Mouse (Mus musculus) kidney, postnatal 14 days (tissue): ENCODE data around the gene Ston2.
A peak's percentile ranks its signal among the peaks of the same experiment; 100 is the strongest.
"Not testable (repeated sequence)": the region's sequence is repeated elsewhere in the genome, so short reads cannot be mapped to it uniquely, and the experiment has no call there.

Experiments used
- DNase-seq: peaks from one replicate; pipeline ENCODE4 v3.0.0; 2022; ENCODE audit warnings: mixed read lengths

Ston2 gene

DNA sequence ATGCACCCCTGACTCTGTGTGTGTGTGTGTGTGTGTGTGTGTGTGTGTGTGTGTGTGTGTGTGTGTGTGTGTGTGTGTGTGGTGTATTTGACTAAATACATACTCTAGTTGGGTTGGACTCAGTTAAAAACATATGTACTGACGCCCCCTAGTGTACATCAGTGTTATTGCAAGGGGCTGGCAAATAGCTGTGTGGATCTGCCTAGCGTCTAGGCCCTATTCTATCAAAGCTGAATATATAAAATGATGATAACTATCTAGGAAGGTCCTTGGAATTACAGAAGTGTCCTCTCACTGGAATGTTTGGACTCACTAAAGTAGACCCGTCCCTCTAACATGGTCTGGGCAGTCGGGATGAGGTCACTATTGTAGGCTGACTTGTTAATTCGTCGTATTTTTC is 1.6 kb upstream of the Ston2 start:
- DNase-seq = peak; percentile 74

DNA sequence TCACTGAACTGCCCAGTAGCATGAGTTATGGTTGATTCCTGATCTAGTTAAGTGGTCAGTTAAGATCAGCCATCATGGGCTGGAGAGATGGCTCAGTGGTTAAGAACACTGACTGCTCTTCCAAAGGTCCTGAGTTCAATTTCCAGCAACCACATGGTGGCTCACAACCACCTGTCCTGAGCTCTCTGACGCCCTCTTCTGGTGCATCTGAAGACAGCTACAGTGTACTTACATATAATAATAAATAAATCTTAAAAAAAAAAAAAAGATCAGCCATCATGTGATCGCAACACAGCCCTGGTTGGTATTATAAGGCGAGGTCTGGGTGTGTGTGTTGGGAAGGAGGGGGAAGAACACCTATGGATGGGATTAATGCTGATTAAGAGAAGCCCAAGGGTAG is 259 bp upstream of the Ston2 start:
- DNase-seq = not testable (repeated sequence)

DNA sequence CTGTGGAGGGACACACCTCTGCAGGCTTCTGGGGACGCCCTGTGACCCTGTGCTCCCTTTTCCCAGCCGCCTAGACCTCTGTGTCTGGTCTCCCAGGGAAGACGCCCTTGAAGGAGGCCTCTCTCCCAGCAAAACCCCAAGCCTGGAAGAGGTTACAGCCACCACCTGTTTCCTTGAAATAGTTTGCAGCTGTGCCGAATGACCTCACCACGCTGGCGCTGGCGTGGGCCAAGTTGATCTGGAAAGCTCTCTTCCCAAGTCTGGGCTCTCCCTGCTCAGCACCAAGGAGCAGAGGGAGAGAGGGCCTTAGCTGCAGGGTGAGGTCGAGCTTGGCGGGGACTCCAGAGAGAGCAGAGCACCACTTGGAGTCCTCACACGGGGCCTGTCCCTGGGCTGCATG is 1.8 kb downstream of the Ston2 start:
- DNase-seq = no peak

DNA sequence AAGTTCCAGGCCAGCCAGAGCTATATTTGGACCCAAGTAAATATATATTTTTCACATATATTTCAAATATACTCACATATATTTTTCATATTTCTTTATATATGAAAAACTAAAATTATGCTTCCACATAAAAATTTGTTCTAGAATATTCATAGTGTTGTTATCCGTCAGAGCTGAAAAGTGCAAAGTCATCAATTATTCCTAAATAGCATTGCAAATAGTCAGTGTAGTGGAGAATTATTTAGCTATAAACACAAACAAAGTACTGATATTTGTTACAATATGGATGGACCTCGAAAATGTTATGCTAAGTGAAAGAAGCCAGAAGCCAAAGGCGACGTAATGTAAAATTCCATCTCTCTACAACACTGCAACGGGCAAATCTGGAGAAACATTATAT is 6.8 kb downstream of the Ston2 start:
- DNase-seq = no peak

DNA sequence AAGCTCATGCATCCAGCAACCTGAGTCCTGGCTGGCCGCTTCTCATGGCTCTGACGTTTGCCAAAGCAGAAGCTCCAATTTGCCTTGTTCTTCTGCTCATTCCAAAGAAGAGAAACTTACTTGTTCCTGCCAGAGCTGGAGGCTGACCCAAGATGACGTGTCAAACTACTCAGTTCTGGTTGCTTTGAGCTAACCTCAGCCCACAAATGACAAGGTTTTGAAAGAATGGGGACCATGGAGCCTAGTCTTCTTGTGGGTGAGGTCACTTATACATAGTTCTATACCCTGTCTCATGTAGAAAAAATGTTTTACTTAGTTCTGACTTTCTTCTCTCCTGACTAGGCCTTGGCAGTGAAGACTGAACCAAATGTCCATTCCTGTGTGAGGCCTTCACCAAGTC is 7.7 kb downstream of the Ston2 start:
- no peak for DNase-seq

DNA sequence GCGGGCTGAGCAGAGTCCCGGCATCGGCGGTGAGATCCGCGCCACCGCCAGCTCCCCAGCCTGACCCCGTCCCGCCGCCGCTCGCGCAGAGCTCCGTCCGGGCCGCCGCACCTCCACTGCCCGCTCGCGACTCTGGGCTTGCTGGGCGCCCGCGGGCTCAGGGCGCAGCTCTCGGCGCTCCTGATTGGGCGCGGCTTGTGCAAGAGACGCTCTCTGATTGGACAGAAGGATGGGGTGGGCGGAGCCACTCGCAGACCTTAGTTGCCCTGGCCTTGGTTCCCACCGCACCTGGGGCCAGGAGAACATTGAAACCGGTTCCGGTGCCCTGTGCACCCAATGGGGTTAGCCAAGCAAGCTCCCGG is 9.2 kb downstream of the Ston2 start:
- peak; percentile 92 for DNase-seq

DNA sequence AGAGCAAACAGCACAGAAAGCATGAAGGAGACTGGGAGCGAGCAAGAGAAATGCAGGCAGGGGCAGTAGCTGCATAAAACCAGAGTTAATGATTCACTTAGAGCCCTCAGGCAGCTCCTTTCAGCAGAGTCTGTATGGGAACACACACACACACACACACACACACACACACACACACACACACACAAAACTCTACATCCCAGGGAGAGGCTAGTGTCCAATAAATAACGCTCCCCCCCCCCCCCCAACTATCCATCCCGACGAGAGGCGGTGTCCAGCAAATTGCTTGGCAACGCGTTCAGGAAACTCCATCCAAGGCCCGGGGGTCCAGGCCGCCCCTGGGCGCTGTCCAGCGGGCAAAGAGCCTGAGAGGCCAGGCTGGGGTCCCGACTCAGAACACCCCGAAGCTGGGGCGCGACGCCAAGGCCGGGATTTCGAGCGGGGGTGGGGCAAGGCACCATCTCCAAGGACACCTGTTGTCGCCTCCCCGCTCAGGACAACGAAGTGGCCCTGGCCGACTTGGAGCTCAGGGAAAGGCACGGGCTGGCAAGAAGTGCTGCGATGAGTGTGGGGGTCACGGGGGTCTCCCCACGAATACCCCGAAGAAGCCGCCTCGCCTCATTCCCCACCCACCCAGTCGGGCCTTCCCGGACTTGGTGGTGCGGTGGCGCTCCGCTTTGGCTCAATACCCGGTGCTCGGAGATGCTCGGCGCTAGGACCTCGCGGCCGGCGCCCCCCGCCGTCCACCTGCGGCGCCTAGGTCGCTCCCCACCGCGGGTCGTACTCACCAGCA is 9.8 kb downstream of the Ston2 start:
- peak; percentile 79 for DNase-seq

DNA sequence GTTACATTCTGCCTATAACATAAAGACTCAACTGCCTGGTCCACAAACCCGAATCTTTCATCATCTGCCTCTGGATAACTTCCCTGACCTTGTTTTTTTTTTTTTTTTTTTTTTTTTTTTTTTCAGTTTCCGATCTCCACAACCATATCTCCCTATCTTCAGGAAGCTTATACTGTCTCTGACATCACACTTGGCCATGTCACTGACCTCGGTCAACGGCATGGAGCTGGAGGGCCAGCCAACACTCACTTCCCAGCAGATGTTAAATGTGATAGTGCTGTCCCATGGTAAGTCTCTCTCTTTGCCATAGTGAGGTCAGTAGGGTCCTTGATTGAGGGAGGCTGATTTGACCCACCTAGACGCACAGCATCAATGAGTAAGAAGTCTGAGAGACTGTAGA is 11.8 kb downstream of the Ston2 start:
- no peak for DNase-seq

DNA sequence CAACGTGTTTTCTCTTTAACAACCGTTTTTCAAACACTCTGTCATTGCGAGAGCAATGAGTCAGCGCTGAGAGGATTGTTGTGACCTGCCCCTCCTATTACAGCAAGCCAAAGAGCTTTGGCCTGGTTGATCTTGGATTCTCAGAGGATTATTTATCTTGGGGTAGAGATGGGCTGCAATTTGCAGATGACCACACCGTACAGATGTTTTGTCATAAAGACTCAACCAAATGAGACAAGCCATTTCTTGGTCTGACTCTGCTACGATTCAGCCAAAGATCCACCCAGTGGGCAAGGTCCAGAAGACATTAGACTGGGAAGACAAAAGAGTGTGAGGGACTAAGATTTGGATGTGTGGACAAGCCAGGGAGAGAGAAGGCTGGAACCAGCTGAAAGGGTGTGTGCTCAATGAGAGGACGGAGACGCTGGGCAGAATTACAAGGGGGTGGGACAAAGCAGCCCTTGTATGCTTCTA is 13.3 kb downstream of the Ston2 start:
- no peak for DNase-seq

DNA sequence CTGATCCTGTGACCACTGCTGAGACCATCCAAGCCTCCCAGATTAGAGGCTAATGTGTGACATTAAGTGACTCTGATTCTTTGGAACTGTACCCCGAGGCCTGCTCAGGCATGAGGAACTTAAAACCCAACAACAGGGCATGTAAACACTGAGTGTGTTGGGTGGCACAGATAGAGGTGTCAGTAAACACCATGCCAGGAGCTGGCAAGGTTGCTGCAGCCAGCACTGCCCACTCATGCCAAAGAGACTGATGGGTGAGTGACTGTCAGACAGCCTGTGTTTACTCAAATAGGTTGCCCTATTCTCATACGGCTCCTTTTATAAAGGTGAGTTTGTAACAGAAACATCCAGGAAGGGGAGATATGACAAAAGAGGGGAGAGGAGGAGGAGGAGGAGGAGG is 19.3 kb downstream of the Ston2 start:
- DNase-seq = no peak

DNA sequence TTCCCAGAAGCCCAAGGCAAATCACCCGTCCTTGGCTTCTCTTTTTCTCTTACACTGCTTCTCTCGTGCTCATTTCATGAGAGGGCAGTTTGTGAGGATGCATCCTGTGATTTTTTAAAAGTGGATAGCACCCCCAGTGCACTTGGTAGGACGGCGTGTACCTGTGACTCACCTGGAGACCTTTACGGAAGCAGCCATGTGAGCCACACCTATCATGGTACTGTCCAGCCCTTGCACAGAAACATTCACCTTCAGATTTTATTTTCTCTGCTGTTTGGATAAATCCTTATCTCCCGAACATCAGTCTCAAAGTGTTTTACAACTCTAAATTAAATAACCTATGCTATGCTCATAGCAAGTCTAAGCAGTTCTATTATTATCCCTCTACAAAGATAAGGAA is 20.0 kb downstream of the Ston2 start:
- DNase-seq = no peak

DNA sequence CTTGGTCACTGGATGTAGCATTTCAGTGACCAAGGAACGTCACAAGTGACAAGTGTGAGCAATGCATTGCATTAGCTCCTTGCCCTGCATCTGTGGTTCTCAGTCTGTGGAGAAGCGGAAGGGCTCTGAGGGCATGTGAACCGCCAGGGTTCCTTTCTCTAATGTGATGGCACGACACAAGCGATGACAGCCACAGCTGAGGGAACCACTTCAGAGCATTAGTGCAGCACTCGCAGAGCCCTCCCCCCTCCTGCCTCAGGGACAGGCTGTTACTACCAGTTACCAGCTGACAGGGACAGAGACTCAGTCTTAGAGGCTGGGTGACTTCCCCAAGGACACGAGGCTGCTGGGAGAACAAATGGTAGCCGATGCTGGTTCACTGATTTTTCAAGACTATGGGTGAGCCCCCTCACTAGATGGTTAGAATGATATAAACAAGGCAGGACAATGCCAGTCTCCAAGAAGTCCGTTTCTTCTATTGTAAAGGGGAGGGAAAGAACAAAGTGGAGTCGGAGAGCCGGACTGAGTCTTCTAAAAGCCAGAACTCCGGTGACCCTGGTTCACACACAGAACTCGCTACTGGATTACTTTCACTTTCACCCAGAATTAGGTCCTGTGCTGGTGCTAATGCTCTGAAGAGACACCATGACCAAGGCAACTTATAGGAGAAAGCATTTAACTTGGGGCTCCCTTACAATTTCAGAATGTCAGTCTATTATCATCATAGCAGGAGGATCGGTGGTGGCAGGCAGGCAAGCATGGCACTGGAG is 21.7 kb downstream of the Ston2 start:
- DNase-seq = peak; percentile 56

DNA sequence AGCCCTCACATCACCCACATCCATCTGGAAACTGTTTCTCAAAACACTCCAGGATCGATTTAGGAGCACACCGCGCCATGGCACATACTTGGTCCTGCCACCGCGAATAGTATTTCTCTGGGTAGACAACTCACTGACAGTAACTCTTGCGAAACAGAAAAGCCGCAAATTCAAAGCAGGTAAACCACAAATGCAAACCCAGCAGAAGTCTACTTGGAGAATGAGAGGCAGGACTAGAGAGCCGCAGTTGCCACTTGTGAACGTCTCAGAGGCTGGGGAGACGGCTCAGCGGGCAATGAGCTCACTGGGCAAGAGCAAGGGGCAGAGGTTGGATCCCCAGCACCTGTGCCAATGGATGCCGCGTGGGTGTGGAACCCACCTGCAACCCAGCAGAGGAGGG is 22.7 kb downstream of the Ston2 start:
- peak; percentile 28 for DNase-seq

DNA sequence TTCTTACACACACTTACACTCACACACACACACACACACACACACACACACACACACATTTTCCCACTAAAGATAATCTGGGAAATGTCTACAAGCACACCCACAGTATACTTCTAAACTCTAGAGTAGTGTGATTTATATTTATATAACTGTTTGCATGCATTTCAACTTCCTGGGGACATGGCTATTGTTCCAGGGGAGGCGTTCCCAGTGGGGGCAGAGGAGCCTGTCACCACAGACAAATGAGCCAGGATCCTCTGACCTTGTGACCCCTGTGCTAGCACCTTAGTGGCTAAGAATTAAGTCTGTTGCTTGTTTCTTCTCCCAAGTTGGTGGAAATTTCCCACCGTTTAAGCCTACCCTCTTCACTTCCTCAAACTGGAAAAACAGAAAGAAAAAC is 23.1 kb downstream of the Ston2 start:
- peak; percentile 57 for DNase-seq

DNA sequence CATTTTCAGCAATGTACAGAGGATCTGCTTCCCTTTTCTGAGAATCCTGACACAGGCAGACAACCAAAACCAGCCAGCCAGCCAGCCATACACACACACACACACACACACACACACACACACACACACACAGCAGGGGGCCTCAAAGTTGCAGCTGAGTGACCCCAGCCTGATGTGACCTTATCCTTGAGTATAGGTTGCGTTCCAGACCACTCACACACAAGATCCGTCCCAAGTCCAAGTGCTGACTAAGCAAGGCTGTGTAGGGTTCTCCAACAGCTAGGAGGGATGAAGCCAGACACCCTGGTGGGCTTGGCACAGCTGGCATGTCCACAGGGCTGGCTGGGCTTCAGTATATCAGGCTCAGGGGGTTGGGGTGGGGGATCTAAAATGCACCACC is 23.7 kb downstream of the Ston2 start:
- peak; percentile 57 for DNase-seq

DNA sequence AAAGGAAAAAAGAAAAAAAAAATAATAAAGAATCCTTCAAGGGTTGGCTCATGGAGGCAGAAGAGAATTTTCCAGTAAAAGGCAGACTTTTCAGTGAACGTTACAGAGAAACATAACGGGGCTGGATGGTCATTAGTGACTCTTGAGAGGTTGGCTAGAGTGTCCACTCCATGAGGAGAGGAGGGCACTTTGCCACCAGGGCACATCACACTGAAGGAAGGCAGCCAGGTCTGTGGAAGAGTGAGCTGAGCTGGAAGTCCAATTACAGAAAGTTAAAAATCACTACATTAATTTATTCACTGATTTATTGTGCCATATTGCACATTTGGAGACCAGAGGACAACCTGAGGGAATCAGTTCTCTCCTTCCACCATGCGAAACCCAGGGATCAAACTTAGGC is 28.4 kb downstream of the Ston2 start:
- no peak for DNase-seq

DNA sequence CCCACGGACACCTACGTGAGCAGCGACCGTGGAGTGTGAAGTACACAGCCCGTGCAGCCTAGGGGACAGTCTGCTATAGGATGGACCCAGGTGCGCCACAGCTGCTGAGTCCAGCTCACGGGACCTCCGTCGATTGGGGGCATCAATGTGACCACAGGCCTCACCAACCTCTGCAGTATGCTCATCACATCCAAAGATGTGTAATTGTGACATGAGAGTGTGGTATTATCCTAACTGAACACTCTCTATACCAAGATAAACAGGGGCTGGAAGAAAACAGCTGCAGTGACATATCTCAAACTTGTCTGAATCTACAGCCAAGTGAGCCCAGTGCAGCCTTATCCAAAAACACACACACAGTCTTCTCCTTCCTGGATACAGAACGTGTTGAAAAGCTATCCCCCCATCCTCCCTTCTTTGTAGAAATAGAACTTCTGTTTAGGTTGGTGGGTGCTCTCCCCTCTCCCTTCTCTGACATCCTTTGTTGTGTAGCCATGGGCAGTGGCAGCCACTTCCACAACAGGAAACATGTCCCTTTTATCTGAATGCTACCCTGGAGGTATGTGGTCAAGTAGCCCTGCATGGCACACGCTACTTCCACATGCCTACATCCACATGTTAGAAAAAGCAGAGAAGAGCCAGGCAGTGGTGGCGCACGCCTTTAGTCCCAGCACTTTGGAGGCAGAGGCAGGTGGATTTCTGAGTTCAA is 30.2 kb downstream of the Ston2 start:
- no peak for DNase-seq

DNA sequence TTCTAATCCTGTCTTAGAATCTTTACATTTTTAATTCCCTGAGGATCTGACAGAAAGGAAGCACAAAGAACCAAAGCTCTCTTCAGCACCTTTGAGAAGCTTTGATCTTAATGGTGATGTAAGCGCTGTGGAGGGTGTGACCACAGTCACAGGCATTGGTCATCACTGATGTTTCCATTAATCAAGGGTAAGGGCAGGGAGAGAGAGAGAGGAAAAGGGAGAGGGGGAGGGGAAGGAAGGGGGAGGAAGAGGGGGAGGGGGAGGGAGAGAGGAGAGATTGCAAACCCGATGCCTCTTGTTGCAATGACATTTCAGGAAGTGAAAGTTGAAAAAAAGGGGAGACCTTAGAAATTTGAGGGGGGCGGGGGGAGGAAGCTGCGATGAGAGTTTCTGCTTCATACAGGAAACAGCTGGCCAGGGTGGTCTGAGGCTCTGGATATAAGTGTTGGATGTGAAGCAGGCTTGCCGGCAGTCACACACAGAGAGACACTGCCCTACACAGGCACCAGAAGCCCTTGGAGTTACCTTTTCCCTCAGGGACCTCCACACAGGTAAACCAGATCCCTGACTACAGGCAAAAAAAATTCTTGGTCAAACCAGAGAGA is 31.5 kb downstream of the Ston2 start:
- peak; percentile 50 for DNase-seq

DNA sequence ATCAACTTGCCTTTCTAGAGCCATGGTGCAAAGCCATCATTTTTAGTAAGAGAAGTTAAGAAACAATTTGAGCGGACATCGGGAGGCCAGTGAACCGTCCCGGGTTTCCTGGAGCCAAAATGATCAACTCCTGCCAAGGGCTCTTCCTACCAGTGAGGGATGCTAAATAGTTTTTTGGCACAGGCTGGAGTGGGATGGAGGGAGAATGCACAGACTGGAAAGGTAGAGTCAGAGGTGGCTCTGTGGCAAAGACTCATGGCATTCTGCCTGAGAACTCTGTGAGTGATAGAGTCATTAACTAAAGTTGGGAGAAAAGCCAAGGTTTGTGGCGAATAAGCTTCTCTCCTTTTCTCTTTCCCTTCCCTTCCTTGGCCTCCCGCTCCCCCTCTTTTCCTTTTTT is 33.6 kb downstream of the Ston2 start:
- DNase-seq = peak; percentile 71

DNA sequence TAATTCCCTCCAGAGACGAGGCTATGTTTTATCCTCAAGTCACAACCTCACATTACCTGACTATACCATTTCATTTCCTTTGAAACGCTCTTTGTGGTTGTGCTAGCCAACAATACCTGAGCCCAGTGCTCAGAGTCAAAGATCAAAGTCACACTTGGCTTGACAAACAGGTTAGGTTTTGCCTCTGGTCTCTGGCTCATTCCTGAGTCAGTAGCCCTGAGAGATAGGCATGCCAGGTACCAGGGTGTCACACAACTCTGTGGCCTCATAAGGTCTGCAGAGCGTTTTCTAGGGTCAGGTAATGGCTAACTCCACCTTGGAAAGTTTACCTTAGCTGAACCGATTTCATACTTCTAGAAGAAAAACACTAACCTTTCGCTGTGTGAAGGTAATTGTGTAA is 35.5 kb downstream of the Ston2 start:
- DNase-seq = peak; percentile 59

DNA sequence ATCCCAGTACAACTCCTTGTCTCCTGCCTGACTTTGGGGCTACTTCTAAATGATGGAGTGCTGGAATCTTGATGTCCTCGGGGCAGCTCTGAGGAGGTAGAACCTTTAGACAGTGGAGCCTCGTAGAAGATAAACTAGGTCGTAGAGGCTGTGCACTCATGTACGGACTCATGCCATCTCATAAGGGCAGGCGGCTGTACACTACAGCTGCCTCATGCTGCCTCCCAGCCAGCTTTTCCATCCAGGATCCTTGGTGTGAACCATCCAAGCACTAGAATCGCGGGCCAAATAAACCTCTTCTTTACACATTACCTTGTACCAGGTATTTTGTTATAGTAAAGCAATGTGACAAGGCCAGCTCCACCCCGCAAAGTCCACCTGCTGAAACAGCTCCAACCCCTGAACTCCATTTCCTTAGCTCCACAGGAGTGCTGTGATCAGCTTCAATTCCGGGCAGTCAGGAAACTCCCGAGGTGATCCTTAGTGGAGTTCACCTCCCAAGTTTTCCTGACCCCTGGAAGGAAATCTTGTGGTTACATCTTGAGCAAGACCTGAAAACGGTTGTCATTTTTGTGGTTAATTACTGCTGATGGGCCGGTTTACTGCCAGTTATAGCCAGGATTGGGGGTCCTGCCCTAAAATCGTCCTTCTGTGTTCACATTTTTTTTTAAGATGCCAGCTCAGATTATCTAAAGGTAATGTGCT is 36.1 kb downstream of the Ston2 start:
- DNase-seq = no peak

DNA sequence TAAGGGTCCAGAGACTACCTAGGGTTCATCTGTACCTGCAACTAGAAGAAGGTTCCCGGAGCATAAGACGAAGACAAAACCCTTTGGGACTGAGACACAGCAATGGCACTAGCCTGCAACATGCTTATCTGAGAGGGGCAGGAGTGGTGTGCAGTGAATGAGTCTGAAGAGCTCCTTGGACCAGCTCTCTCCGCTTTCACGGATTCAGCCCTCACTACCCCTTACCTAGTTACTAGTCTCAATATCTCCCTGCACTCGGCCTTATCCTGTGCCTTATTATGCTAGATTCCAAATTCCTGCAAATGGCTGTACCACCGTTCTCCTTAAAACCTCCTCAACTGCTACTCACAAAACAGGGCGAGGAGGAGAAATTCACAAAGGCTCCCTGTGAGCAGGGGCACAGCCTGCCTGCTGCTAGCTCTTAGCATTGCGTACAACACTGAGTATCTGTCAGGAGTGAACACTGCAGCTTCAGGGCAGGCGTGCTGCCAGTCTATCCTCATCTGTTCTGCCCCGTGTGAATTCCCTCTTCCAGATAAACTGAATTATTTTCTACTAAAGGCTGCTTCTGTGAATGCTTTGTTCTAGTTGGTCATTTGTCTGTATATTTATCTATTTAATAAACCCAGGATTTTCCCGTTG is 38.5 kb downstream of the Ston2 start:
- DNase-seq = no peak
